Mouse (Mus musculus): Measurements from ENCODE around the gene Rbm17.

The Rbm17 gene

DNA sequence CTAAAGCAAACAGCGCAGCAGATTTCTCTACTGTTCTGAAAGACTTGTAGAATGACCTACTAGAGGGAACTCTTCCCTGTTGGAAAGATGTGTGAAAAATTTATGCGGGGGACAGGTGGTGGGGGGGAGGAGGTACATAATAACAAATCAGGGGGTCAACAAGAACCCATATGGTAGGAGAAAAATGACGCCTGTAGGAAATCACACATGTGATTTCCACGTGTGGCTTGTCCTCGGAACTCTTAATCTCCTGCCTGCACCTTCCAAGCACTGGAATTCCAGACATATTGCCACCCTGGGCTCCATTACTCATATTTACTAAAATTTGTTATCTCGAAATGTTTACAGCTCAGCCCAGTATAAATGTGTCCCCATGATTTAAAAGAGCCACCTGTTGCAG, 2.2 kb downstream of the Rbm17 start:
- in situ Hi-C loops (cut with MboI; ENCODE audit: low sequenced_read_pairs) = loop anchor here (10.0 kb wide), 1 partner anchor 93 kb away; no protein-coding TSS in a partner anchor

DNA sequence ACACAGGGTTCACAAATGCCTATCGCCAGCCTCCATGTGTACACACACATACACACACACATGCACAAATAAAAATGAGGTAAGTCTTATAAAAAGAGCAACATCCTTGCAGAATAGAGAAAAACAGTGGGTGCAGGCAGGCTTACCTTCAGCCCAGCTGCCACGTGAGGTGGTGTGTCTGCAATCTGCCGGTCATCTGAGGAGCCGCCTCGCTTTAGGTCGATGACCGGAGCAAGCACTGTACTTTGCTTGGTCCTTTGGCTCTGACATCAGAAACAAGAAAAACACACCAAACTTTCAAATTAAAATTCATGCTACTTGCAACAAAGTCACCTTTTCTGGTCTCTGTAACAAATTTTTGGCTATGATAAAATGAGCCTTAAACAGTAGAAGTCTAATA, 6.0 kb downstream of the Rbm17 start:
- in situ Hi-C loops (cut with MboI; ENCODE audit: low sequenced_read_pairs) = no loop called here

DNA sequence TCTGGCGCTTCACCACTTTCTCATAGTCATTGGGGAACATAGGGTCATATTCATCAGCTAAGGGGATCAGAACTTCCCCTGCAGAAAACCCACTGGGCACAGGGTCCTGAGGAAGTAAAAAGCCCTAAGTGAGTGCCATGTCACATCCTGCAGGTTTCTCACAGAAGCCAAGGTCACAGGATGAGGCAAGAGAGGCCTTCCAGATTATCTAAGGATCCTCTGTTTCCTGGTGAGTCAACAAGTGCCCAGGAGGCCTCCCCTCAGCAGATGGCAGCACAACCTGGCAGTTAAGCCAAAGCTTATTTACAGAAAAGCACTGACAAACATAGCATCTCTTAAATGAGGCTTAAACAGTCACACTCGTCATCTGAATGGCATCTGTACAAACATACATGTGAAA, 7.3 kb downstream of the Rbm17 start:
- in situ Hi-C loops (cut with MboI; ENCODE audit: low sequenced_read_pairs) = no loop called here

DNA sequence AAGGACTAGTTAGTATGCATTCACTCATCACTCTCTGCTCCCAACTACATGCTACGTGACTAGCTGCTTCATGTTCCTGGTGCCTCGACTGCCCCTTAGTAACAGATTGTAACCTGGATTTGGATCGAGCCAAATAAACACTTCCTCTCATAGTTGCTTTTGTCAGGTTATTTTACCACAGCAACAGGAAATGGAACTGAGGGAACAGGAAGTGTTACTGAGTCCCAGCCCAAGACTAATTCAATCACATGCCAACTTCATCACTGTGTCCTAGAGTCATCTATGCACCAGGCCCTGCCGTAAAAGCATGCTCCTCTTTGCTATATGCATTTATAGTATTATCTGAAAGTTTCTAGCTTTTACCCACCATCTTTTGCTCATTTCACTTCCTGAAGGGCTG, 16.0 kb downstream of the Rbm17 start:
- in situ Hi-C loops (cut with MboI; ENCODE audit: low sequenced_read_pairs) = no loop called here

DNA sequence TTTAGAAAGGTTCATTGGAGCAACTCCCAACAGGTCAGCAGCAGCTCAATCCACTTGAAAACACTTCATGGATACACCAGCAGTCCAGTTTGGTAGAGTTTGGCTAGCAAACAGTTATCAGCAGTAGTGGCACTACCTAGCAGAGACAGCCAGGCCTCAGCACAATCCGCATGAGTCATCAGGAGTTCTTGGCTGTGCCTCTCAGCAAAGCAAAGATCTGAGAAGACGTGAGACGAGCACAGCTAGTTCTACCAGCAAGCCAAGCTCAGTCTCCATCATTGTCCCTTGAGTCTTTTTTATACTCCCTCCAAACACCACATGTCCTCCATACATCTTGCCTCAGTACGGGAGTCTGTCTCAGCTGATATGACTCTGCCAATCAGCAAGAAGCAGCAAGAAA, 24.6 kb downstream of the Rbm17 start:
- in situ Hi-C loops (cut with MboI; ENCODE audit: low sequenced_read_pairs) = no loop called here

DNA sequence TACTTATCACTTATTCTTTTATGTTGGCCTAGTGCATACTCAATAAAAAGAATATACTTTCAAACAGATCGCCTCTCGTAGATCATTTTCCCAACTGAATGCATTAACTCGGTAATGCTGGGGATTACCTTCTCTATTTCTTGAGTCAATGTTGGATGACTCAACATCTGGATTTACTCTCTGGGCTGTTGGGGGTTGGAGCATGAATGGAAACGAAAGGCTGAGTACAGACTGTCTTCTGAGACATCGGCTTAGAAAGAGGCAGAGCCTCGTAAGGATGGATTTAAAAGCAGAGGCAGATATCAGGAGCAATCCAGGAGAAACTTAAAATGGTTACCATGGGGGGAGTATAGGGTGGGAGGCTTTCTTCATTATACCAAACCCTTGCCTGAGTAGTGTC, 25.8 kb downstream of the Rbm17 start:
- in situ Hi-C loops (cut with MboI; ENCODE audit: low sequenced_read_pairs) = no loop called here

DNA sequence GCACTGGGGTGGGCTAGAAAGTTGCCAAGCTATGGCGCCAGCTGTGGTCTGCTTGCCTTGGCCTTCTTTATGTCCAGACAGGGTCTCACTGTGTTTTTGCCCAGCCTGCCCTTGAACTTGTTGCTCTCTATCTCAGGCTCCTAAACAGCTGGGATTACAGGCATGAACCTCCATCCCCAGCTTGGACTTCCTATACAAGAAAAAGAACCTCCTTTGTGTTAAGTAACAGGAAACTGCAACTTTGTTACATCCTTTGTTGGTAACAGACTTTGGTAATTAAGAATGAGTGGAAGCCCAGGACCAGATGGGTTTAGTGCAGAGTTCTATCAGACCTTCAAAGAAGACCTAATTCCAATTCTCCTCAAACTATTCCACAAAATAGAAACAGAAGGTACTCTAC, 30.3 kb downstream of the Rbm17 start:
- in situ Hi-C loops (cut with MboI; ENCODE audit: low sequenced_read_pairs) = no loop called here

DNA sequence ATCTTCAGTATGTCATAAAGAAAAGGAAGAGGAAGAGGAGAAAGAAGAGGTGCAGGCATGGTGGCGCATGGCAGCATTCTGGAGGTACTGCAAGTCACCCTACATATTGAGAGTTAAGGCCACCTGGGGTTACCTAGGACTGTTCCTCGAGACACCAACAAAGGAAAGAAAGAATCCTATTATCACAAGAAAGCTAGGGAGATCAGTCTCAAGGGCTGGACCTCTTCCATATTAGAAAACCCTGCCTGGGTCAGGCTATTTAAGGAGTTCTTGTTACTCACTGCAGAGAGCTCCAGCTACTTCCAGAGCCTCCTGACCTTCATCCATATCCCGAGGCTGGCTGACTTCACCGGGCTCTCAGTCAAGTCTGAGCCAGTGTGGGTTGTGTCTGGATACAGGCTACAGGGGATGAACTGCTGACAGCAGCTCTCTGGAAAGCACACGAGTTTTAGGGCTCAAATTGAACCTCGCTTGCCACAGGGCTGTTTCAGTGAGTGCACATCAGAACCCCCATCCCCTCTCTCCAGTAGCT, 32.9 kb downstream of the Rbm17 start:
- in situ Hi-C loops (cut with MboI; ENCODE audit: low sequenced_read_pairs) = no loop called here

DNA sequence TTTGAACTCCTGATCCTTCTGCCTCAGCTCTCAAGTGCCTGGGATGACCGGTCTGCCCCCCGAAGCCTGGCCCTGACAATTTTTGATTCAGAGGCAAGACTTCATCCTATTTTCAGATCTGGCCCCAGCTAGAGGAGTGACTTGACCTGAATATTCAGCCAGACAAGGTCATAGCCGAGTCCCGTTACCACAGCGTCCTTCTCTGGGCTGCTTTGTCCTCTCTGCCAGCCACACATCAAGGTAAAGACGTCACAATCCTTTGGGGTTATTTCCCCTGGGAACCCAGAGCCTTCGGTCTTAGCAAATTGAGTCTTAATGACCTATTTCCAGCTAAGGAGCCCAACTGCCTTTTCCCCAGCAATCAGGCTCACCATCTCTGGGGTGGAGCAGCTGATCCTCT, 35.5 kb downstream of the Rbm17 start:
- in situ Hi-C loops (cut with MboI; ENCODE audit: low sequenced_read_pairs) = no loop called here

DNA sequence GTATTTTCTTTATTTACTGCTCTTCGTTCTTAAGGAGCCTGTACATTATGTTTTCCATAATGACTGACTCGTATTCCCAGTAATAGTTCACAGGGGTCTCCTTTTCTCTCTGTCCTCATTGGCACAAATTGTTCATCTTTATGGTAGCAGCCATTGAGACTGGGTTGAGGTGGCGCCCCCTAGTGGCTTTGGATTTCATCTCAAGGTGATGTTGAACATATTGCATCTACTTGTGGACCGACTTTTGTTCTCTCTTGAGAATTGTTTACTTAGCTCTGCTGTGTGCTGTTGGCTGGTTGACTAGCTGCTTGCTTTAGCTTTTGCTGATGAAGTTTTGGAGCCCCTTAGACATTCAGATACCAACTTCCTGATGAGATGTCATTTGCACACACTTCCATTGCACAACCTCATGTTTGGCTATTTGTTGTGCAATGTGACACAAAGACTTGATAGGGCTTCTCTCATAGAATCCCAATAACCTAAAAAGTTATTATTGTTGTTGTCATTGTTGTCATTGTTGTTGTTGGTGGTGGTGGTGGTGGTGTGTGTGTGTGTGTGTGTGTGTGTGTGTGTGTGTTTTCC, 36.1 kb downstream of the Rbm17 start:
- in situ Hi-C loops (cut with MboI; ENCODE audit: low sequenced_read_pairs) = no loop called here

DNA sequence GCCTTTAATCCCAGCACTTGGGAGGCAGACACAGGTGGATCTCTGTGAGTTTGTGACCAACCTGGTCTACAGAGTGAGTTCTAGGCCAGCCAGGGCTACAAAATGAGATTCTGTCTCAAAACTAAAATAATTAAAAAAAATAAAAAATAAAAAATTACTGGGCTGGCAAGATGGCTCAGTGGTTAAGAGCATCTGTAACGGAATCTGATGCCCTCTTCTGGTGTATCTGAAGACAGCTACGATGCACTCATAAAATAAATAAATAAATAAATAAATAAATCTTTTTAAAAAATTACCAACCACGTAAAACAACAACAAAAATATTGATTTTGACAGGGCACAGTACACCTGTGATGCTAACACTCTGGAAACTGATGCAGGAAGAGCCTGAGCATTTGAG, 37.1 kb downstream of the Rbm17 start:
- in situ Hi-C loops (cut with MboI; ENCODE audit: low sequenced_read_pairs) = no loop called here

DNA sequence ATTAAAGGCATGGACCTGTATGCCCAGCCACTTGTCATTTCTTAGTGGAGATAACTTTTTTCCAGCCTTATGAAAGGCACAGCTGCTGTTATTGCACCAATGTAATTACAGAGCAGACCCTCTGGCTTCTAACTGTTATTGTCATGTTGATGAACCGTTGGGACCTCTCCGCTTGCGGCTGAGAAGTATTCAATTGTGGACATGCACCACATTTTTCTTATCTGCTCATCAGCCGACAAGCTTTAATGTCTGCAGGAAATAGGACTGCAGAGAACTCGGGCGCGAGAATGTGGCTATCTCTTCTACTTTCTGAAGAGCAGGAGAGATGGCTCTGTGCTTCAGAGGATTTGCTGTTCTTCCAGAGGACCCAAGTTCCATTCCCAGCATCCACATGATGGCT, 37.7 kb downstream of the Rbm17 start:
- in situ Hi-C loops (cut with MboI; ENCODE audit: low sequenced_read_pairs) = no loop called here

DNA sequence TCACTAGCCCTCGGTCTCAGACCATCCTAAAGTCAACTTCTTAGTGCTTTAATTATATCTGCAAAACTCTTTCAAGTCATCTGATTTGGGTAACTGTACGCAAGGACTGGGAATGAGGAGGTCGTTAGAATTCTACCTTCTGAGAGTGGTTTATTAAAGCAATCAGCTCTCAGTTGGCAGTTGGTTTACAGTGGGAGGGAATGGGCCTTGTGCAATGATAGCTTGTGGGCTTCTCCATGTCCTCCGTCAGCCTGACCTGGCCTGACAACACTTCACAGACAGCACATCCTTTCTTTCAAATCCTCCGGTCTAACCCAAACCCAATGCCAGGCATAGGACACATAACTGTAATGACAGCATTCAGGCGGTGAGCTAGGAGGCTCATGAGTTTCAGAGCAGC, 39.2 kb downstream of the Rbm17 start:
- in situ Hi-C loops (cut with MboI; ENCODE audit: low sequenced_read_pairs) = no loop called here

DNA sequence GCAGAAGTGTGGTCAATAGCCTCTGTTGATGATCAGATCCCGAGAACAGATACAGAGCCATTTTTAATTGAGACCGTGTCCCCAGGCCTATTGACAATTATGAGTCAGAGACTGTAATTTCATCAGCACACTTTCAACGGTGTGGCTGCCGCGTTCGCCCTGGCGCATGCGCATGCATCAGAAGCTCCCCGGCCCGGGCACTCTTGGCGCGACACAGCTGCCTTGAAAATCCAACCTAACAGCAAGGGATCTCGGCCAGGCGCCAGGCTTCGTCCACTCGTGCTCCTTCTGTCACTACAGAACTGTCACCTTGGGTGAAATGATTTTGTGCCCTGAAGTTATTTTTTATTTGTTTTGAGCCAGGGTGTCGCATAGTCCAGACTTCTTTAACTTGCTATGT, 40.7 kb downstream of the Rbm17 start:
- in situ Hi-C loops (cut with MboI; ENCODE audit: low sequenced_read_pairs) = no loop called here

DNA sequence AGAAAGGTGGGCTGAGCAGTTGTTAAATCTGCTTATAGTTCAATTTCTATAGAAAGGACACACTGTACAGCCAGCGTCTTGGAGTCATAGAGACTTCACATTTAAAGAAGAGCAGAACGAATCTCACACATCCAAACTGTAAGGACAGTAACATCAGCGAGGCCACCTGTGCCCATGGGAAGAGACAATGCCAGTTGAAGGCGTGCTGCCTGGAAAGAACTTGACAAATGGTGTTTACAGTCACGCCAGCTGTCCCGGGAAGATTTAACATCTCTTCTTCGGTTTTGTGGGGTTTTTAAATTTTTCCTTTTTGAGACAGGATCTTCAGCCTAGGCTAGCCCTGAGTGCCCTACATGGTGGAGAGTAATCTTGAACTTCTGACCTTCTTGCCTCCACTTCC, 45.3 kb downstream of the Rbm17 start:
- in situ Hi-C loops (cut with MboI; ENCODE audit: low sequenced_read_pairs) = no loop called here

DNA sequence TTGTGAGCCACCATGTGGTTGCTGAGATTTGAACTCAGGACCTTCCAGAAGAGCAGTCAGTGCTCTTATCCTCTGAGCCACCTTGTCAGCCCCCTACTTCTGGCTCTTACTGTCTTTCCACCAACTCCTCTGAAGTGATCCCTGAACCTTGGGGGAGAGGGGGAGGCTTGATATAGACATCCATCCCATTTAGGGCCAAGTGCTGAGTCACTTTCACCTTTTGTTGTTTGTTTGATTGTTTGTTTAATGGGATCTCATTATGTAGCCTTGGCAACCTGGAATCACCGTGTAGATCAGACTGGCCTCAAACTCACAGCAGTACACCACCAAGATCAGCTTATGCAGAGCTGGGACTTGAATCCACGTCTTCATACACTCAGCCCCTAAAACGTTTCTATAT, 46.7 kb downstream of the Rbm17 start:
- in situ Hi-C loops (cut with MboI; ENCODE audit: low sequenced_read_pairs) = no loop called here

DNA sequence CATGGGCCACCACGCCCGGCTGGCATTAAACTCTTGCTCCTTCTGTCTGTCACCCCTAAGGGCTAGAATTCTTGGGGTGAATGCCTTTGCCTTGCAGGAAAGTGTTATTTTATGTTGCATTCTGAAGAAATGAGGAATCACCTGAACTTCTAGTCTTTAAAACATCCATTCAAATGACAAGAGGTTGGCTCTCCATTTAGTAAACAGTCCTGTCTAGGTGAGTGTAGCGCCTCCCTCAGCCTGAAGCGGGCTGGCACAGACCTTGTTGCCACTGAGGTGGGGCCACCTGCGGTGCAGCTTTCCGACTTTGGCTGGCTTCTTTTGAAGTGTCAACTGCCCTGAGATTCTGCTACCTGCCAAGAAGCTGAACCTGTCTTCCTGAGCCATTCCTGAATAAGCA, 48.6 kb downstream of the Rbm17 start:
- in situ Hi-C loops (cut with MboI; ENCODE audit: low sequenced_read_pairs) = no loop called here

DNA sequence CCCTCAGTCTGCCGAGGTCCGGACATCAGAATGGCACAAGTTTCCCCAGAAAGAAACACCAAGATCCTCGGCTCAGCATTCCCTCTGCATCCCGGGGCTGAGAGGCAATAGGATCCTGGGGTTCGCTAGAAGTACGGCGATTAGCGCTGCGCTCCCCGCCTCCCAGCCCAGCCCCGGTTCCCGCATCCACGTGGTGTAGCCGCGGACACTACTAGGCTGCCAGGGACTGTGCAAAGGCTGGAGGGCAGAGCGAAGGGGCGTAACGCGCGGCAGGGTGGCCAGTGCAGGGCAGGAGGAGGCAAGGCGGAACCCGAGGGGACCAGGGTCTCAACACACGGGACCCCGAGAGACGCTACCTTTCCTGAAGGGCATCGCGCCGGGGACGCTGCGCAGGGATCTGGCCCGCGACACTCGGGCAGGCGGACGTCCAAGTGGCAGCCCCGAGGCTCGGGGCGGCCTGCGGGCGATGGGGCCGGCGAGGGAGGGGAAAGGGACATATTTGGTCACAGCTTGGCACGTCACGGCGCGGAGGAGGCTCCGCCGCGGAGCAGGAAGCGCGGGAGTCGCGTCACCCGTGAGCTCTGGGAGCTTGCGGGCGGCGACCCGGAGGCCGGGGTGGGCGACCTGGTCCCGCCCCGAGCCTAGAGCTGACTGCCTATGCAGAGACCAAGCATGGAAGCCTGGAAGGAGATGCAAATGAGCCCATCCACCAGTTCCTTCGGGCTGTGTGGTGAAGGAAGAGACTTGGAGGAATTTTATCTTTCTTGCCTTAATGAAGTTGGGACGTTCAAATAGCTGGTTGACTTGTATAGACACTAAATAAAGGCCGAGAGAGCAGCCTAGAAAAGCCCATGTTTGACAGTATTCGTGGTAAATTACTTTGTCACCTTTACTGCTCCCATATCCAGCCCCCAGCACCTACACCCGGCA, 50.2 kb downstream of the Rbm17 start, which contains the start of gene Pfkfb3:
TSS of gene Pfkfb3 (minus strand) at position 607 of the 930 bp plus-strand sequence.
- in situ Hi-C loops (cut with MboI; ENCODE audit: low sequenced_read_pairs) = no loop called here

DNA sequence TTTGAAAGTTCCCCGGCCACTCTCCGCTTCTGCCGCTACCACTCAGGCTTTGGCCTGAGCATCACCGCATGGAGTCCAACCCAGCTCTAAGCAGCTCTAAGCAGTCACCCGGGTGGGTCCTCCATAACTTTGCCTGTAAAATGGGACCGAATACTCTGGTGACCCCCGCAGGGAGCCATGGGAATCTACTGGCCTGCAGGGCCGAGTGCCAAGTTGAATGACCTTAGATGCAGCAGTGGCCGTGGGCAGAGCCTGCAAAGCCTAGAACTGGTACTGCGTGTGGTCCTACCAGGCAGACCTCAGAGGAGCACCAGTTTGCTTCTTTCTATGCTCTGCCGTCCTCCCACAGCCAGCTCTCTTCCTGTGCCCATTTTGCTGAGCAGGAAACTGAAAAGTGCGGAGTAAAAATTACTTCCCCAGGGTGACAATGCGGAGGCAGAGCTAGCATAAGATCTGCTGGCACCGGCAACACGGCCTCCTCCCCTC, 50.9 kb downstream of the Rbm17 start:
- in situ Hi-C loops (cut with MboI; ENCODE audit: low sequenced_read_pairs) = no loop called here

DNA sequence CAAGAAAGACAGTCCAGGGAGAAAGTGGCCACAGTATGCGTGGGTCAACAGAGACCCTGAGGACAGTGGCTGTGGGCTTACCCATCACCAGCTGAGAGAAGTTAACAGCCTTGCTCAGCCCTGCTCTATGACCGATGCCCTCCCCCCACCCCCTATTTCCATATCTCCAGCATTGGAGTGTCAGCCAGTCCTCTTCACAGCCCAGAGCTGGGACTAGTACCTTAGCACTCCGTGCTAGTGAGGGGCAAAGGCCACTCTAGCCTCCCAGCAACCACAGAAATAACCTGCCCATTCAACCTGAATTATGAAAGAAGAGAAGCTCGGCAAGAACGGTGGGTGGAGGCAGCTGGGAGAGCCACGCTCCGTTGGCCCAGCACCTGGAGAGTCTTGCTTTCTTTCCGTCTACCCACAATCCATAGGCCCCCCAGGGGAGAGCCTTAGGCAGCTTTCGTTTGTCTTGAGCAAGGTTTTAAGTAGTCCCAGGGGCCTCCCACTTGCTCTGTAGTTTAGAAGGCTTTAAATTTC, 51.6 kb downstream of the Rbm17 start:
- in situ Hi-C loops (cut with MboI; ENCODE audit: low sequenced_read_pairs) = no loop called here

DNA sequence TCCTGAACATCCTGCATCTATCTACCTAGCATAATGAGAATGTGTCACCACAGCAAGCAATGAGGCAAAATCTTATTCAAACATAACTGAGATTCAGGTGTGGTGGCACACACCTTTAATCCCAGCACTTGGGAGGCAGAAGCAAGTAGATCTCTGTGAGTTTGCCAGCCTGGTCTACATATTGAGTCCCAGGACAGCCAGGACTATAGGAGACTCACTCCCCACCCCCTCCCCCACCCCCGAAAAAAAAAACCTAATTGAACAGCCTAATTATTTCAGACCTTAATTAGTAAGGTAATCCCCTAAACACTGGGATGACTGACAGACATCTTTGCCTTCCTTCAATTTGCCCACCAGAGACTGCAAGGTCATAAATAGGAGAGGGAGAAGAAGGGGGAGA, 52.2 kb downstream of the Rbm17 start:
- in situ Hi-C loops (cut with MboI; ENCODE audit: low sequenced_read_pairs) = no loop called here

DNA sequence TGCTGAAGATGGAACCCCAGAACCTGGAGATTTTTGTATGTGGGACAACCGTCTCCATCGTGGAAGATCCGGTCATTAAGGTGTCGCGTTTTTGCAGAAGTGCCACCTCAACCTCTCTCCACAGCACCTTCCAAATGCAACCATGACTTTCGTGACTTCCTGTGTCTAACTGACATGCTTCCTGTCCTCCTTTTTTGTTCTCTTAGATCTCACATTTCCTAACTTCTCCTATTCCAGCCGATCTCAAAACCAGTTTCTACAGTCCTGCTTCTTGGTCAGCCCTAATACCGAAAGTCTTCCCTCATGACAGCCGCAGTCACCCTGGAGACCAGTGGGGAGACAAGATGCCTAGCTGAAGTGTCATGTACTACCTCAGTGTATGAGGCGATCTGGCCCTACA, 55.4 kb downstream of the Rbm17 start:
- in situ Hi-C loops (cut with MboI; ENCODE audit: low sequenced_read_pairs) = no loop called here
